Mouse (Mus musculus) embryo, embryonic 11 days (tissue): ENCODE results near the gene Vezf1.

ENCODE experiments used
- DNase-seq: peaks from one replicate; pipeline ENCODE4 v3.0.0-alpha.2; 2015

Vezf1 gene

DNA sequence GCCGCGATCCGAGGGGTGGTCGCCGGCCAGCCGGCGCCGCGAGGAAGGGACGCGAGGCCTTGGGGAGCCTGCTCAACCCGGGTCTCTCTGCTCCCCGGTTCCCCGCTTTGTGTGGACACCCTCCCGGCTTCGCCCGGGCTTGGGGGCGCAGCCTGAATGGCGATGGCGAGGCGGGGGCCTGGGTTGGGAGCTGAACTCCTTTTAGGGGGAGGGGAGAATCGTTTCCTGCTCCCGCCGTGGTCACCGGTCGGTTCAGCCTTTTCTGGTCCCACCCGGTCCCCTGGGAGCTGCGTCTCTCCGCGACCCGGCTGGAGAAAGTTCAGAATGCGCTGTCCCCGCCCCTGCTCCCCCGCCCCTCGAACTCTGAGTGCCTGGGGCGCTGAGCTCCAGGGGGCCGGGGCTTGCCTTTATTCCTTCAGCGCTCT is 31.5 kb downstream of the Vezf1 start:
- peak; percentile 86 for DNase-seq

GRCm38 (mm10) chr11:88100170-88100569 is 32.1 kb downstream of the Vezf1 start:
- DNase-seq, result no peak

GRCm38 (mm10) chr11:88103214-88103941 is 35.3 kb downstream of the Vezf1 start:
- DNase-seq, result no peak

DNA sequence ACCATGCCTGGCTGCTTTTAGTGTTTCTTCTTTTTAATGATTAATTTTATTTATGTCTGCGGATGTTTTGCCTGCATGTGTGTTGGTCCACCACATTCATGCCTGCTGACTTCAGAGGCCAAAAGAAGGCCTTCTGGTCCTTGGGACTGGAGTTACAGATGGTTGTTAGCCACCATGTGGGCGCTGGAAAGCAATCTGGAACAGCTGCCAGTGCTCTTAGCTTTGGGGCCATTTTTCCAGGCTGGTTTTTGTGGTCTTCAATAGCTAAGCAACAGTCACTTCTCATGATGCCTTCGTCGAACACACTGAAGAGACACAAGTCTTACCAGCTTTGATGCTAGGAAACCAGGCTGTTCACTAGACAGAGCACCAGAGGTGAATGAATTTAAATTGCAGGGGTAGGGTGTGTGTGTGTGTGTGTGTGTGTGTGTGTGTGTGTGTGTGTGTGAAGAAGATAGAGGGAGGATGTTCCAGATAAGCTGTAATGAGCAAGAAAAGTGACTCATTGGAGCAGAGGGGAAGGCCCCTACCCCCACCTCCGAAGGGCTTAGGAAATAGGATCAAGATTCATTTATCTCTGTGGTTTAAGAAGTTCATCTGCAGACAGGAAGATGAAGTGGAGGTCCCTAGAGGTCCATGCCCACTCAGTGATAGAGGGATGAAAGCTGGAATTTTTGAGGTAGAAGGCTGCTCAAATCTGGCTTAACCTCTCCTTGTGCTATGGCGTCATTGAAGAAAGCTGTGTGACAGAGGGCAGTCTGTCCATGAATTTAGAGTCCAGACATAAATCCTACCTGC is 37.6 kb downstream of the Vezf1 start:
- no peak for DNase-seq

- no peak for DNase-seq
Observed at GRCm38 (mm10) chr11:88106292-88106554, 38.1 kb downstream of the Vezf1 start.

DNA sequence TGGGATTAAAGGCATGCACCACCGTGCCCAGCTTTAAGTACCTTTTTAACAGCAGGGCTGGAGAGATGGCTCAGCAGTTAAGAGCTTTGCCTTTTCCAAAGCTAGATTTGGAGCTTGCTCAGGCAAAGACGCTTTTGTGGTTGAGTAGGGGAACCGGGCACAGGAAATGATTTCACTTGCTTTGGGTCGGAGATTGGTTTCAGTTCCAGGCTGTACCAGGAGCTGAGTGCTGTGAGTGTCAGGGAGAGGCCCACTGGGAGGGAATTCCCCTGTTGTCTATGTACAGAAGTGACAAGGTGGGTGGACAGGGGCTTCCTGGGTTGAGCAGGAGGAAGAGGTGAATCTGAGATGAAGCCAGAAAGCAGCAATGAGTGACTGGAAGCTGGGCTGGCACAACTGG is 39.3 kb downstream of the Vezf1 start:
- no peak for DNase-seq

DNA sequence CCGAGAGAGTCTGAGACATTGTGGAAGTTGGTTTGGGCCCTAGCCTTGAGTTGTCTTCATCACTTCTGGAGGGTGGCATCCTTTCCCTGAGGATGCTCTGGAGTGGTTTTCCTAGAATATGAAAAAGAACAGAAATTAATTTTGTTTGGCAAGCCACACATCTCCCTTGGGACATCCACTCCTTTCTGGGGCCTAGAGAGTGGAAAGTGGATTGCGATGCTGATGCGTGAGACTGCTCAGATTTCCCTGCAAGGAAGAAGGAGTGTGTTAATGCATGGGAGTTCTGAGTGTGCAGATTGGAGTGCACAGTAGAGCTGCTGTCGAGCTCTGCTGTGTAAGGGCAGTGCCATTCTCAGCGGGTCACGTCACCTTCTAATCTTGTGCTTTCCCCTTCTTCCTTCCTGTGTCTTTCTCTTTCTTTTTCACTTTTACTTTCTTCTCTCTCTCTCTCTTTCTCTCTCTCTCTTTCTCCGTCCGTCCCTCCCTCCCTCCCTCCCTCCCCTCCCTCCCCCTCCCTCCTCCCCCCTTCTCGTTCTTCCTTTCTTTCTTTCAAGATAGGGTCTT is 42.0 kb downstream of the Vezf1 start:
- no peak for DNase-seq

DNA sequence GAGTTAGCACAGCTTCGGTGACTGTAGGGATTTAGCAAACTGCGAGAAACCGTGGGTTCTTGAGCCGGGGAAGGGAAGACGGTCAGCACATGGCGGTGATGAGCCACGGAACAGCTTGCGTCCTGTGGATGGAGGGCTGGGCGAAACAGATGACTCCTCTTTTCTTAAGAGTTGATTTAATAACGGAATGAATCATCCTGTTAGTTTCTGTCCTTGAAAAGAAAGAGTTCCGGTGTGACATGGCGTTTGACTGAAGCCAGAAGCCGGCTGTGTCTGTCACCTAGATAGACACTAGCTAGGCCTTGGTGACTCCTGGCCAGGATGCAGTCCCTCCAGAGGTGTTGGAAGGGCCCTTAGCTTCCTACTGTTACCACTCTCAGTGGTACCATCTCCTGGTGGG is 44.0 kb downstream of the Vezf1 start:
- DNase-seq, result no peak

- DNase-seq, result no peak
Observed at GRCm38 (mm10) chr11:88112677-88113333, 44.7 kb downstream of the Vezf1 start.

DNA sequence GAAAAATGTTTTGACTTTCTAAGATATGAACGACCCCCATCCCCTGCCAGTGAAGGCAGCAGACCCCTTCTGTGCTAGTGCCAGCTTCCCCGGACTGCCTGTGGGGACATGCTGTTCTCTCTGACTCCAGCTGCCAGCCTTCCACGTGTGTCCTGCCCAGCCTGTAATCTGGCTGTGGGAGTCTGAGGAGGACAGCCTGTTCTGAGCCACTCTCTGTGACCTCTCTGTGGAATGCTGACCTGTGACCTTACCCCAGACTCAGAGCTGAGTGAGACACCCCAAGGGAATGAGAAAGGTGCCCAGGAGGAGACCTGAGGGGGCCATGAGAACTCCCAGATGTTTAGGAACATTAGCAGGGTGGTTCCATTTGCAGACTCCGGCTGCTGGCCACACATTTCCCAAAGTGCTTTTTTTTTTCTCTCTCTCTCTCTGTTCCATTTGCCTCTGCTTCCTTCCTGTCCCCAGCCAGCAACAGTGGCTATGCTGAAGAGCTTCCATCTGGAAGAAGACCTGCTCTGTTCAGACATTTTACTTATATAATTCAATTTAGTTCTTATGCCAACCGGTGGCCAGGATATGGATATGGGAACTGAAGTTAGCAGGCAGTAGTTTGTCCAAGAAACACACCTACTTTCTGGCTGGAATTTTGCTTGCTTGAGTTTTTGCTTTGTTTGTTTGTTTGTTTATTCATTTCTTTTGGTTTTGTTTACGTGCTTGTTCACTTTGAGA is 45.6 kb downstream of the Vezf1 start:
- DNase-seq, result no peak

DNA sequence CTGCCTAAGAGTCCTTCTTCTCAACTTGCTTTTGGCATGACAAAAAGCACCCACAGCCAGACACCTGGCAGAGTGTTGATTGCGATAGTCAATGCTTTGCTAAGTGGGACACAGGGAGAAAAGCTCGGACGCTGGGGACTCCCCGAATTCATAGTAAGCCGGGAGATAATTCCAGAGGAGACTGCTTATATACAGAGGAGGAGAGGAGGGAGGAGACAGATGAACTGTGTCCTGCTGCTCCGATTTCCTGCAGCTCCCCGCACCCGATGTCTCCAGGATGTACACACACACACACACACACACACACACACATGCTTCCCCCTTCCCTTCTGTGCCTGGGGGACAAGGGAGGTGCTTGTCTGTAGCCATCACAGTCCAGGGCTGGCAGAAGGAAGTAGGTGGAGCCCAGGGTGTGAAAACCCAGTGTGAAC is 46.8 kb downstream of the Vezf1 start:
- DNase-seq, result no peak

GRCm38 (mm10) chr11:88116568-88116967 is 48.5 kb downstream of the Vezf1 start:
- DNase-seq, result no peak

DNA sequence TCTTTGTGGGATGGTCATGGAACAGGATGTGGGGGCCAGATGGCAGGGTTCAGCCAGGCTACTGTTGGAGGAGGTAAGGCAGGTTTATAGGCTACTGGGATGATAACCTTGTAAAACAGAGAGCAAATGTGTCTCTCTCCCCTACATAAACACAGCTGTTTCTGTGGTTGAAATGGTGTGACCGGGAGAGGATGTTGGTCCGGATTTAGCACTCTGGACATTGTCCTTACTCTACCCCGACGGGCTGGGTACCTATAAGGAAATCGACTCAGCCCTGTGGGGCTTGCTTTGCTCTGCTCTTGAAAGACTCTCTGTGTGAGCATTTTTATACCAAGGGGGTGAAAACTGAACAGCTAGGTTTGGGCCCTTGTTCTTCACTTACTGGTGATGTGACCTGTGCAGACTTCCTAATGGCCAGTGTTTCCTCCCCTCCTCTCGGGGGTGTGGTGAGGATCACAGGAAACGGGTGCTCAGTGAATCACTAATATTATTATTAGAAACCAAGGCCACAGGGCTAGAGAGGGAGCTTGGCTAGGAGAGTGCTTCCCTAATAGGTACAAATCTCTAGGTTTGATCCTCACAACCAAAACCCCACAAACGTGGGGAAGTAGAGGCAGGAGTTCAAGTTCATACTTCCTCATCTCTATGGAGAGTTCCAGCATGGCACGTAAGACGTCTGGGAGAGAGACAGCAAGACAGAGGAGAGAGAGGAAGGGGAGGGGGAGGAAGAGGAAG is 49.4 kb downstream of the Vezf1 start:
- DNase-seq, result no peak

DNA sequence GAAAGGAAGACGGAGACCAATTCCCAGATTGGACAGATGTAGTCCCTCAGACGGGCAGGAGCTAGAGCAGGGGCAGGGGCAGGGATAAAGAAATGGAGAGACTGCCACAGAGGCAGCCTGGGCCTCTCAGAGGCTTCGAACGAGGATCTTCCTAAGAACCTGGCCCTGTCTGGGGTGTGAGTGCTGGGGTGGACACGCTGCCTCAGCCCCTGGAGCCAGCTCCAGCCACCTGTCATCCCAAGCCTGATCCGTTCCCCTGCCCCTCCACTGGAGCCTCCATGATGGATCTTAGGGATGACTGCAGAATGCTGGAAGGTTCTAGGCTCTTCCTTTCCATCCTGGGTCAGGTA is 50.0 kb downstream of the Vezf1 start:
- DNase-seq, result no peak

- DNase-seq, result peak; percentile 85
Observed at GRCm38 (mm10) chr11:88118817-88119642, 51.0 kb downstream of the Vezf1 start.

DNA sequence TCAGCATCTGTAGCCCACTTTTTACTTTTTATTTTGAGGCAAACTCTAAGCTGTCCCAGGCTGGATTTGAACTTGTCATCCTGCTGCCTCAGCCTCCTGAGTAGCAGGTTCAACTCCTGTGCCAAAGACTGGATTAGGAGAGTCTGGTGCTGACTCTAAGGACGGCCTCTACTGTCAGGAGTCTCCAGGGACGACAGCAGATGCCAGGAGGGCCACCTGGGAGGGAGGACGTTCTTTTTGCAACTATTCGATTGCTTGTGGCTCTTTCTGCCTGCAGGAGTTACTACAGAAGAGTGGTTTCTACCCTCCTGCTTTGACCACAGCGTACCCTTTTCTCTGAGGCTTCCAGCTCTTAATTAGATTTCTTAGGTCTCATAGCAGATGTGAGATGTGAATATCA is 54.5 kb downstream of the Vezf1 start:
- DNase-seq, result no peak

GRCm38 (mm10) chr11:88123021-88123420 is 54.9 kb downstream of the Vezf1 start:
- no peak for DNase-seq

- DNase-seq, result no peak
Observed at GRCm38 (mm10) chr11:88123731-88124130, 55.7 kb downstream of the Vezf1 start.

GRCm38 (mm10) chr11:88125483-88125882 is 57.4 kb downstream of the Vezf1 start:
- DNase-seq, result no peak

DNA sequence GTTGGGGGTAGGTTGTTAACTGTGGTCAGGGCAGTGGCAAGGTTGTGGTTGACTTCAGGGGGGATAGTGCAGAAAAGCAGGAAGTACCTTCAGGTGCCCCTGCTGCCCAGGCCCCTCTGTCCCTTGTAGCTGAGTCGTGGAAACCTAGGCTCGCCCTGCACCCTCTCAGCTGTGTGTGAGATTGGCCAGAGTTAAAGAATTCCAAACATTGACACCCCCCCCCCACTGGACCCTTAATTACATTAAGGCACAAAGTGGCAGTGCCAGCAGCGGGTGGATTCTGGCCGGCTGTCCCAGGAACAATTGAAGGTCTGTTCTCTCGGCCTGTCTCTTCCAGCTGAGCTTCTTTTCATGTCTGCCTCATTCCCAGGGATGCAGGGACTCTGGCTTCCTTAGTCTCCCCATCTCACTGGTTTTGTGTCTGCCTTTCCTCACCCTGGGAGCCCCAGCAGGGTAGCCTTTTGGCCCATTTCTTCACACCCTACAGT is 58.3 kb downstream of the Vezf1 start:
- no peak for DNase-seq

DNA sequence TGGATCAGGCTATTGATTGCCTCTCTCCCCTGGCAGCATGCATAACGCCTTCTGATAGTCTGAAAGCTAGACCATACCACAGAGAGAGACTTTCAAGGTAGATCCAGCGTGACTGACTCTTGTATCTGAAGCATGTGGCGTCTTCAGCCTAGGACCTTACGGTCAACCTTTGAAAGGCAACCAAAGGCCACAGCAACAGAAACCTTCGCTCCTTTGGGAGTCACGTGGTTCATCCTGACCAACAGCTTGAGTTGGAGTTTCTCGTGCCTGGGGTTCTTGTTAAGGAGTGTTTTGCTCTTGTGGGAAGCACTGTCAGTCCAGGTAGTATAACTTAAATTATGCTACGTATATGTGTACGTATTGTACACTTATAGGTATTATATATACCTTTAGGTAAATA is 60.4 kb downstream of the Vezf1 start:
- DNase-seq, result no peak
